Comparison of ENCODE assay signal across 8 mouse cellular contexts in genomic region chrX:136269743-136270392, GRCm38 (mm10). TPM values are rescaled to one million over a fixed set of nuclear protein-coding genes. Genes with fewer than 3 reads are reported as not detected.
A peak's percentile ranks its signal among the peaks of the same experiment; 100 is the strongest.
DNase-seq lines count a peak whose midpoint lies in the region; ATAC-seq and TF ChIP-seq lines count a peak whose summit lies in the region.
"Not testable (repeated sequence)": the region's sequence is repeated elsewhere in the genome, so short reads cannot be mapped to it uniquely, and the experiment has no call there.

Gene Bex3 (plus strand): TSS chrX:136270253.

- peak within 1 kb of the TSS; percentile 41 for H3K4me3 ChIP-seq in embryonic facial prominence, embryonic 12.5 days
- not testable (repeated sequence) for H3K4me3 ChIP-seq in heart, adult 2 months
- H3K4me3 ChIP-seq in intestine, postnatal 0 days (ENCODE audit: low read depth, low read length), result peak within 1 kb of the TSS; percentile 32

- H3K4me1 ChIP-seq in embryonic facial prominence, embryonic 12.5 days; heart, adult 2 months (ENCODE audit: control insufficient read depth, insufficient read depth, low read length); intestine, postnatal 0 days (replicated peaks; ENCODE audit: control insufficient read depth, insufficient read depth, low read length): not testable (repeated sequence)

- H3K27ac ChIP-seq in embryonic facial prominence, embryonic 12.5 days; heart, adult 2 months; intestine, postnatal 0 days (ENCODE audit: low read depth, low read length): not testable (repeated sequence)

- peak; percentile 97 for ATAC-seq in embryonic facial prominence, embryonic 12.5 days (ENCODE audit: insufficient number of reproducible peaks, insufficient read depth, low FRiP score, low TSS enrichment)
- peak; percentile 89 for ATAC-seq in intestine, postnatal 0 days

- TF ChIP-seq POLR2A in heart, adult 2 months (IDR thresholded peaks at IDR 0.05; ENCODE audit: insufficient read depth, low read depth, low read length), result not testable (repeated sequence)

- H3K27me3 ChIP-seq in embryonic facial prominence, embryonic 12.5 days; heart, adult 2 months (ENCODE audit: control insufficient read depth, insufficient read depth, low read length); intestine, postnatal 0 days (replicated peaks; ENCODE audit: control insufficient read depth, insufficient read depth, low read length): not testable (repeated sequence)

- intact Hi-C loops in heart, adult 2 months (cut with DNase I); left cerebral cortex, postnatal 14 days (cut with DNase I): not testable (repeated sequence)

- TF ChIP-seq EP300 in heart, adult 2 months (IDR thresholded peaks at IDR 0.05; ENCODE audit: insufficient read depth, low read depth, low read length), result not testable (repeated sequence)

- TF ChIP-seq CTCF in heart, adult 2 months (IDR thresholded peaks at IDR 0.05); intestine, postnatal 0 days (IDR thresholded peaks at IDR 0.05; ENCODE audit: low read depth): not testable (repeated sequence)

- peak within 1 kb of the TSS; percentile 41 for H3K4me2 ChIP-seq in embryonic facial prominence, embryonic 12.5 days (replicated peaks)
- peak within 1 kb of the TSS; percentile 58 for H3K4me2 ChIP-seq in intestine, postnatal 0 days (replicated peaks; ENCODE audit: low read depth)

- H3K9ac ChIP-seq in embryonic facial prominence, embryonic 12.5 days, result peak within 1 kb of the TSS; percentile 55
- not testable (repeated sequence) for H3K9ac ChIP-seq in heart, adult 2 months (ENCODE audit: low read depth, low read length); intestine, postnatal 0 days (ENCODE audit: low read depth, low read length)

- H3K36me3 ChIP-seq in embryonic facial prominence, embryonic 12.5 days; heart, adult 2 months (ENCODE audit: control insufficient read depth, insufficient read depth, low read length); intestine, postnatal 0 days (ENCODE audit: control insufficient read depth, insufficient read depth): not testable (repeated sequence)

- H3K79me2 ChIP-seq in heart, adult 2 months (replicated peaks; ENCODE audit: control insufficient read depth, insufficient read depth, low read length), result not testable (repeated sequence)

- 57% methylated on average over 7 of the region's 30 CpGs for WGBS in embryonic facial prominence, embryonic 12.5 days
- 61% methylated on average over 5 of the region's 30 CpGs for WGBS in heart, adult 2 months
- WGBS in intestine, postnatal 0 days, result 64% methylated on average over 4 of the region's 30 CpGs

- H3K9me3 ChIP-seq in embryonic facial prominence, embryonic 12.5 days; intestine, postnatal 0 days (ENCODE audit: control insufficient read depth): not testable (repeated sequence)

- DNase-seq in adrenal gland, adult 18-20 months (ENCODE audit: low spot score in 2 of 2), result peak in 1 of 2 experiments; percentile 7
- peak; percentile 47 to 53 for DNase-seq in heart, adult 2 months
- peak; percentile 19 to 73 for DNase-seq in left cerebral cortex, postnatal 14 days (ENCODE audit: low spot score in 2 of 2)
- peak; percentile 58 to 78 for DNase-seq in lung, postnatal 4 days
- peak; percentile 44 for DNase-seq in retina, postnatal 1 day
- not testable (repeated sequence) for DNase-seq in urinary bladder, adult 2 months (ENCODE audit: low spot score)

RNA-seq across cellular contexts. Expression of gene Bex3, which starts in this region (rescaled TPM):
- 100 to 1,000 TPM in 1 of 2 experiments, 10 to 100 TPM in 1; 89.5 to 140 TPM for total RNA-seq in adrenal gland, adult 18-20 months (2021)
- polyA plus RNA-seq in embryonic facial prominence, embryonic 12.5 days (2016; fragmentation: Nextera tagmentation; extraction: Ambion mirVana), result 585 and 595 TPM in 2 replicates
- 1 to 10 TPM; 8.7 to 9.1 TPM for total RNA-seq in heart, adult 2 months (2021)
- 8.6 and 13.8 TPM in 2 replicates for polyA plus RNA-seq in heart, adult 2 months (2012; rRNA removed)
- 270 and 277 TPM in 2 replicates for polyA plus RNA-seq in intestine, postnatal 0 days (2015; fragmentation: Nextera tagmentation; extraction: Ambion mirVana)
- total RNA-seq in left cerebral cortex, postnatal 14 days (2021), result 100 to 1,000 TPM; 373 to 380 TPM
- polyA plus RNA-seq in urinary bladder, adult 2 months (2012; rRNA removed), result 90.1 and 103 TPM in 2 replicates

Comparison
In these comparisons a context has a peak if more than half of its experiments do, and no peak if none do; other contexts are left out.
1. RNA of gene Bex3 (total RNA-seq): 373 to 380 TPM in left cerebral cortex, postnatal 14 days and 89.5 to 140 TPM in adrenal gland, adult 18-20 months; 8.7 to 9.1 TPM in heart, adult 2 months; every median in the first group is over 4 times any median in the second.